Mouse (Mus musculus): ENCODE results near the gene Cabp1.

The Cabp1 gene

DNA sequence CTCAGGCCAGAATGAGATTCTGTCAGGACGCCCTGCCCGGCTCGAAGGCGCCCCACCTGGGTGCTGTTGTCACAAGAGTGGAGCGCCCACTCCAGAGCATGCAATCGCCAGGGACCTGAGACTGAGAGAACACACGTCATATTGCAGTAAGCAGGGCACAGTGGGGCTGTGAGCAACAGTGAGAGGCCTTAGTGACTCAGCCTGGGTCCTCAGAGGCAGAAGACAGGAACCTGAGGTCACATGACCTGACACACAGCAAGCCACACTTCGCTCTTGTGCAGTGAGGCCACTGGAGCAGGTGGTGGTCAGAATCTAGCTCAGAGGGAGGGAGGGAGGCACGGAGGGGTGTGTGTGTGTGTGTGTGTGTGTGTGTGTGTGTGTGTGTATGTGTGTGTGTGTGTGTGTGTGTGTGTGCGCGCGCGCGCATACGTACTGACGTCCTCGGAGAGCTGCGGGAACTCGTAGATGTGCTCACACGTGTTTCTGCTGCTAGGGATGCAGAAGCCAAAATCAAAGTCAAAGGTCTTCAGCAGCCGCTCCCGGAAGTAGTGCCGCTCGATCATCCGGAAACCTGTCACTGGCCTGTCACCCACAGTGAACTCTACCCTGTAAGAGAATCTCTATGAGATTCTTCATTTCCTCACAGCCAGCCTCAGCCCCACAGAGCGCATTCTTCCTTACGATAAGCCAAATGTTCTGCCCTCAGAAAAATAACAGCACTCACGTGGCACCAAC is 67.4 kb downstream of the Cabp1 start:
- no peak for DNase-seq (ENCODE audit: low spot score in 2 of 2)

DNA sequence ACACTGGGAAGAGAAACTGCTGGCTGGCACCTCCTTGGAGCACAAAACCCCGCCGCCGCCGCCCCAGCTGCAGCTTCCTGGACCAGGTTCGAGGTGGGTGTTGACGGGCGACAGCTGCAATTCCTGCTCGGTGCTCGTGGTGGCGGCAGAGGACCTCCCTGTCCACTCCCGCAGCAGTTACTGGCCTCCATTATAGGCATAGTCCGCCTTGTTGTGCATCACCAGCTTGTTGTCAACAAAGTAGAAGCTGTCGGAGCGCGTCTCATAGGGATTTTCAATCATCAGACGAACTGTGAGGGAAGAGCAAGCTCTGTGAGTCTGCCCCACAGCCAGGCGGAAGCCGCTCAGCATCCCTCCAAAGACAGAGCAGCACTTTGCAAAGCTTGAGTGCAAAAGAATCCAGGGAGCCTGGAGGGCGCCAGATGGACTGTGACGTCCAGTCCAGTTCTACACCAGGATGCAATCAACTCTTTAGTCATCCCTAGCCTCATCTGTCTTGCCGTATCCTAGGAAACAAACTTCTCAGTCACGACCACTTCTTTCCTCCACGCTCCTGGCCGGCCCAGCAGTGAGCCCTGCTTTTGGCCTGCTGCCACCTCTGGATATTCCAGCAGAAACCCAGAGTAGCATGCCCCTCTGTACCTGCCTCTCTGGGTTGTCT is 68.8 kb downstream of the Cabp1 start:
- DNase-seq (ENCODE audit: low spot score in 2 of 2): peak; percentile 82 to 91

DNA sequence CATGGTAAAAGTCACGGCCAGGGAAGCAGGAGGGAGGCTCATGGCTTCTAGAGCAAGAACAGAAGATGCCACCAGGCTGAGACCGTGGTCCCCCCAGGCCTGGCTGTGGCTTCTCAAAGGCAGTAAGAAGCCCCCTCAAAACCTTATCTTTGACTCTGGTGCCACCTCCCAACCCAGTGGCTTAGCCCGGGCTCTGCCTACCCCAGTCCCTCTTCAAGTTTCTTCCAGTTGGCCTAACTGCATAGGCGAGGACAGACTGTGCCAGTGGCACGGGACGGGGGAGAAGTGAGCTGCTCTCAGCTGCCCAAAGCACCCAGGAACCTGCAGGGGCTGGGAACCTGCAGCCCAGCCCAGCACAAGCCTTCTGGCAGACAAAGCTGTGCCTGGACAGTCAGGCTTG is 69.5 kb downstream of the Cabp1 start:
- no peak for DNase-seq (ENCODE audit: low spot score in 2 of 2)

DNA sequence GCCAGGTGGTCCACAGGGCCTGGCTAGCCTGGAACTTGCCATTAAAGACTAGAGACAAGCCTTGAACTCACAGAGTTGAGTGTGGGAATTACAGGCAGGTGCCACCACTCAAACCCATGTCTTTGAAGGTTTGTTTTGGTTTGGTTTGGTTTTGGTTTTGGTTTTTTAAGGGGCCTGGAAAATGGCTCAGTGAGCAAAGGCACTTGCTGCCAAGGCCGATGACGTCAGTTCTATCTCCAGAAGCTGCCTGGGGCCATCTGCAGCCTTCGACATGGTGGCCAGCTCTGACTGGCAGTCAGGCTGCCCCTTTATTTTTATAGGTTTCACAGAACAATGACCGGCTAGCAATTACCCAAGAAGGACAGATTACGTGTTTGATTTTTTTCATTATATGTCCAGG is 73.2 kb downstream of the Cabp1 start:
- DNase-seq (ENCODE audit: low spot score in 2 of 2): no peak

DNA sequence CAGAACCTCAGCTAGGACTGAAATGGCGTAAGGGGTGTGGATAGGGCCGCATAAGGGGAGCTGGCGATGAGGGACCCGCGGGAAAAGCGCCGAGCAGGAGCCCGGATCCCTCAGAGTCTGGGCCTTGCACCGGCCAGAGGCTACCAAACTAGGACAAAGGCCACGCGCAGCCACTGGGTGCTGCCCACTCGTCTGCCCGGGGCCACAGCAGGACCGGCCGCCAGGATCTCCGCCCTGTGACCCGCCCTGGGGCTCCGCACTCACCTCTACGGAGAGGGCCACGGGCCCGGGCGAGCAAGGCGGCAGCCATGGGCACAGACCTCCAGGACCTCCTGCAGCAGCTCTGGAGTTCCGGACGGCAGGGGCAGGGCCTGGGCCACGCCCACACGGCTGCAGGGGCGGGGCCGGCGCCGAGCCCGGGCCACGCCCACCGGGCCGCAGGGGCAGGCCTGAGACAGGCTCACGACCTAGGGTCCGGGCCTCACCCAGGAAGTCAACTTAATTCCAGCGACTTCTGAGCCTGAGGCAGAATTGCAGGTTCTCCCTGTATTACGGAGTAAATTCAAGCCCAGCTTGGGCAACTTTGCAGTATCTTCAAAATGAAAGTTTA is 75.1 kb downstream of the Cabp1 start, which contains the start of gene Acads:
Gene Acads, minus strand, starts transcription at position 386 of the 610 bp plus-strand sequence.
- peak; percentile 89 to 93 for DNase-seq (ENCODE audit: low spot score in 2 of 2)
